Mouse (Mus musculus) left cerebral cortex, adult 9 months (tissue): ENCODE data around the gene Hbp1.

ENCODE experiments used
- DNase-seq, 2 experiments: peaks; one replicate each; pipeline ENCODE4 v3.0.0; 2022; ENCODE audit warnings: low spot score in 2 of 2

Gene Hbp1

GRCm38 (mm10) chr12:31905696-31906551 lies 44.4 kb downstream of the Hbp1 start:
- no peak for DNase-seq

GRCm38 (mm10) chr12:31900391-31900914 lies 49.9 kb downstream of the Hbp1 start:
- DNase-seq, result no peak

GRCm38 (mm10) chr12:31897456-31897855 lies 52.9 kb downstream of the Hbp1 start:
- no peak for DNase-seq

GRCm38 (mm10) chr12:31896986-31897385 lies 53.3 kb downstream of the Hbp1 start:
- no peak for DNase-seq

- DNase-seq, result no peak
These were observed 54.0 kb downstream of the Hbp1 start for GRCm38 (mm10) chr12:31896295-31896694.

- peak in 1 of 2 experiments; percentile 77 for DNase-seq
These were observed 54.4 kb downstream of the Hbp1 start for GRCm38 (mm10) chr12:31895888-31896287.

GRCm38 (mm10) chr12:31895095-31895734 lies 55.1 kb downstream of the Hbp1 start:
- no peak for DNase-seq

GRCm38 (mm10) chr12:31892771-31893170 lies 57.6 kb downstream of the Hbp1 start:
- no peak for DNase-seq

GRCm38 (mm10) chr12:31892079-31892478 lies 58.3 kb downstream of the Hbp1 start:
- no peak for DNase-seq

- no peak for DNase-seq
These were observed 59.6 kb downstream of the Hbp1 start for GRCm38 (mm10) chr12:31890685-31891084.

GRCm38 (mm10) chr12:31885844-31886606 lies 64.3 kb downstream of the Hbp1 start:
- DNase-seq, result peak; percentile 61 to 81

GRCm38 (mm10) chr12:31885084-31885483 lies 65.3 kb downstream of the Hbp1 start:
- no peak for DNase-seq

- no peak for DNase-seq
These were observed 66.0 kb downstream of the Hbp1 start for GRCm38 (mm10) chr12:31884365-31884764.

GRCm38 (mm10) chr12:31882736-31883135 lies 67.6 kb downstream of the Hbp1 start:
- no peak for DNase-seq

- no peak for DNase-seq
These were observed 73.6 kb downstream of the Hbp1 start for GRCm38 (mm10) chr12:31876775-31877174.
